Mouse (Mus musculus): Measurements from ENCODE around the gene Cog6. TPM values are rescaled to one million over a fixed set of nuclear protein-coding genes. Genes with fewer than 3 reads are reported as not detected.
"Not testable (repeated sequence)": the region's sequence is repeated elsewhere in the genome, so short reads cannot be mapped to it uniquely, and the experiment has no call there.

Cog6 gene
- polyA plus RNA-seq, 1 experiment from 2014 or later, result 52.0 TPM

DNA sequence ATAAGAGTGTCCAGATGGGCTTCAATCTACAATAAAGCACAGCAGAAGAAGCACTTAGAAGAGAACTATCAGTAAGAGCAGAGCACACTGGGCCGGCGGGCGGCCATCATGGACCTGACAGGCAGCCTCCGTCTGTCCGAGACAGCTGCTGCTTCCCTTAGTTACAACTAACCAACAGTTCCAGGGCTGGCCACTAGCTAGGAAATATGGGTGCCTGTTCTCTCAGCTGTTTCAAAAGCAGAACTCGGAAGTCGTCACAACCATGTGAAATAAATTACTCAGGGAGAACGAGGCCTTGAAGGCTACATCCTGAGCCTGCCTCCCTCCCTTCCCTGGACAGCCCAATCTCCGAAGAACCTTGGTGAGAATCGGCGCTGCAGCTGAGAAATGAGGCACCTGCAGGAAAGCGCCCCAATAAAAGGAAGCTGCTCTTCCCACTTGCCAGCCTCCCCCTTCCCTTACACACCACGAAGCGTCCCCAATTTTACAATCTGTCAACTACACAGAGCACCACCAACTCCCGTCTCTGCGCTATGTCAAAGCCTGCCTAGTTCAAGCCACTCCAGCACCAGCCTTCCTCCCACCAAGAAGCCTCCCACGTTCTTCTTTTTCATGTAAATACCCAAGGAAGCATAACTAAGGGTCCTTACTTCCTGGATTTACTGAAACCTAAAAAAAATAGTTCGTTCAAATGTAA is 26.8 kb downstream of the Cog6 start:
- Histone ChIP-seq H3K27me3 (ENCODE audit: control insufficient read depth, insufficient read depth, low read length) (no peaks in the 10 kb centered on the region), H3K4me1 (ENCODE audit: control insufficient read depth, insufficient read depth, low read length) (no peaks in the 10 kb centered on the region), H3K36me3 (ENCODE audit: control insufficient read depth, insufficient read depth, low read length) (peaks cover 37% of the 10 kb centered on the region), H3K9me3 (ENCODE audit: control insufficient read depth, low read length) (no peaks in the 10 kb centered on the region), H3K9ac (ENCODE audit: low read depth, low read length) (no peak overlapping the region), H3K27ac (ENCODE audit: low read depth, low read length) (no peak overlapping the region), H3K4me2 (replicated peaks; ENCODE audit: low read depth, low read length) (no peak overlapping the region; the same call in 1 of the 2 replicates), H3K4me3 (ENCODE audit: low read length) (no peak overlapping the region)
- WGBS, result 33% methylated on average over 18 of the region's 18 CpGs
- ATAC-seq (ENCODE audit: low FRiP score, low TSS enrichment), result peak; percentile 39; the same call in 1 of the 2 replicates

- not testable (repeated sequence) for H3K27me3 ChIP-seq (ENCODE audit: control insufficient read depth, insufficient read depth, low read length); H3K4me1 ChIP-seq (ENCODE audit: control insufficient read depth, insufficient read depth, low read length); H3K9me3 ChIP-seq (ENCODE audit: control insufficient read depth, low read length); ATAC-seq (ENCODE audit: low FRiP score, low TSS enrichment); H3K4me3 ChIP-seq (ENCODE audit: low read length); H3K27ac ChIP-seq (ENCODE audit: low read depth, low read length); H3K9ac ChIP-seq (ENCODE audit: low read depth, low read length); H3K4me2 ChIP-seq (replicated peaks; ENCODE audit: low read depth, low read length)
- 67% methylated on average over 7 of the region's 7 CpGs for WGBS
- peaks cover 42% of the 10 kb centered on the region for H3K36me3 ChIP-seq (ENCODE audit: control insufficient read depth, insufficient read depth, low read length)
Measured at GRCm38 (mm10) chr3:52985508-52985941, 31.5 kb downstream of the Cog6 start.

- Histone ChIP-seq H3K36me3 (ENCODE audit: control insufficient read depth, insufficient read depth, low read length) (peaks cover 42% of the 10 kb centered on the region), H3K9me3 (ENCODE audit: control insufficient read depth, low read length) (no peaks in the 10 kb centered on the region)
- no peak for ATAC-seq (ENCODE audit: low FRiP score, low TSS enrichment)
Measured at GRCm38 (mm10) chr3:52983772-52984171, 33.3 kb downstream of the Cog6 start.

GRCm38 (mm10) chr3:52982993-52983392 is 34.0 kb downstream of the Cog6 start:
- no peak overlapping the region for H3K9ac ChIP-seq (ENCODE audit: low read depth, low read length)
- ATAC-seq (ENCODE audit: low FRiP score, low TSS enrichment), result no peak
- no peaks in the 10 kb centered on the region for H3K4me1 ChIP-seq (ENCODE audit: control insufficient read depth, insufficient read depth, low read length)
- H3K36me3 ChIP-seq (ENCODE audit: control insufficient read depth, insufficient read depth, low read length), result peaks cover 36% of the 10 kb centered on the region
- no peak overlapping the region for H3K4me3 ChIP-seq (ENCODE audit: low read length)
- no peaks in the 10 kb centered on the region for H3K9me3 ChIP-seq (ENCODE audit: control insufficient read depth, low read length)
- H3K27ac ChIP-seq (ENCODE audit: low read depth, low read length), result no peak overlapping the region
- 92% methylated on average over 10 of the region's 10 CpGs for WGBS
- H3K27me3 ChIP-seq (ENCODE audit: control insufficient read depth, insufficient read depth, low read length), result no peaks in the 10 kb centered on the region
- H3K4me2 ChIP-seq (replicated peaks; ENCODE audit: low read depth, low read length), result no peak overlapping the region

More at GRCm38 (mm10) chr3:52983772-52984171, 33.3 kb downstream of the Cog6 start:
- Histone ChIP-seq H3K4me3 (ENCODE audit: low read length) (no peak overlapping the region), H3K27ac (ENCODE audit: low read depth, low read length) (no peak overlapping the region), H3K4me2 (replicated peaks; ENCODE audit: low read depth, low read length) (no peak overlapping the region), H3K4me1 (ENCODE audit: control insufficient read depth, insufficient read depth, low read length) (no peaks in the 10 kb centered on the region), H3K27me3 (ENCODE audit: control insufficient read depth, insufficient read depth, low read length) (no peaks in the 10 kb centered on the region), H3K9ac (ENCODE audit: low read depth, low read length) (no peak overlapping the region)
- 90% methylated on average over 3 of the region's 3 CpGs for WGBS

GRCm38 (mm10) chr3:52974674-52975556 is 42.1 kb downstream of the Cog6 start:
- no peaks in the 10 kb centered on the region for H3K4me1 ChIP-seq (ENCODE audit: control insufficient read depth, insufficient read depth, low read length)
- 48% methylated on average over 15 of the region's 15 CpGs for WGBS
- no peak overlapping the region for H3K27ac ChIP-seq (ENCODE audit: low read depth, low read length)
- no peak overlapping the region for H3K4me3 ChIP-seq (ENCODE audit: low read length)
- H3K36me3 ChIP-seq (ENCODE audit: control insufficient read depth, insufficient read depth, low read length), result no peaks in the 10 kb centered on the region
- no peaks in the 10 kb centered on the region for H3K9me3 ChIP-seq (ENCODE audit: control insufficient read depth, low read length)
- no peaks in the 10 kb centered on the region for H3K27me3 ChIP-seq (ENCODE audit: control insufficient read depth, insufficient read depth, low read length)
- no peak for ATAC-seq (ENCODE audit: low FRiP score, low TSS enrichment)
- no peak overlapping the region for H3K4me2 ChIP-seq (replicated peaks; ENCODE audit: low read depth, low read length)
- no peak overlapping the region for H3K9ac ChIP-seq (ENCODE audit: low read depth, low read length)

GRCm38 (mm10) chr3:52972916-52973315 is 44.1 kb downstream of the Cog6 start:
- H3K27ac ChIP-seq (ENCODE audit: low read depth, low read length), result no peak overlapping the region
- no peaks in the 10 kb centered on the region for H3K9me3 ChIP-seq (ENCODE audit: control insufficient read depth, low read length)
- H3K36me3 ChIP-seq (ENCODE audit: control insufficient read depth, insufficient read depth, low read length), result no peaks in the 10 kb centered on the region
- H3K4me3 ChIP-seq (ENCODE audit: low read length), result no peak overlapping the region
- 79% methylated on average over 7 of the region's 7 CpGs for WGBS
- H3K4me1 ChIP-seq (ENCODE audit: control insufficient read depth, insufficient read depth, low read length), result no peaks in the 10 kb centered on the region
- ATAC-seq (ENCODE audit: low FRiP score, low TSS enrichment), result no peak
- H3K27me3 ChIP-seq (ENCODE audit: control insufficient read depth, insufficient read depth, low read length), result no peaks in the 10 kb centered on the region
- H3K4me2 ChIP-seq (replicated peaks; ENCODE audit: low read depth, low read length), result no peak overlapping the region
- no peak overlapping the region for H3K9ac ChIP-seq (ENCODE audit: low read depth, low read length)

DNA sequence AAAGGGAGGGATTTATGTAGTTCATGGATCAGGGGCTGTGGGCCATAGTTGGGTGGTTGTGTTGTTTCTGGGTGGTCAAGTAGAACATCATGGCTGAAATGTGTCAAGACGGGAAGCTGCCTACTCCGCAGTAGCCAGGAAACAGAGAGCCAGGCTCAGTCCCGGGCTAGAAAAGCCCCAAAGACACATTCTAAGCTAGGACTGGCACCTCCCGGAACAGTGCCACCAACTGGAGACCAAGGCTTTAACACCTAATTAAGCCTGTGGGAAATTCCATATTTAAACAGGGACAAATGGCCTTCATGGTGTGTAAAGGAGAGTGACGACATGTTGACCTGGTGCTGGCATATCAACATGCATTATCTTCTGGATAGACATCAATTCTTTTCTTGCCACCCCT is 50.0 kb downstream of the Cog6 start:
- Histone ChIP-seq H3K27ac (ENCODE audit: low read depth, low read length) (no peak overlapping the region), H3K4me3 (ENCODE audit: low read length) (no peak overlapping the region), H3K27me3 (ENCODE audit: control insufficient read depth, insufficient read depth, low read length) (no peaks in the 10 kb centered on the region), H3K4me1 (ENCODE audit: control insufficient read depth, insufficient read depth, low read length) (no peaks in the 10 kb centered on the region), H3K36me3 (ENCODE audit: control insufficient read depth, insufficient read depth, low read length) (no peaks in the 10 kb centered on the region), H3K4me2 (replicated peaks; ENCODE audit: low read depth, low read length) (no peak overlapping the region), H3K9ac (ENCODE audit: low read depth, low read length) (no peak overlapping the region), H3K9me3 (ENCODE audit: control insufficient read depth, low read length) (no peaks in the 10 kb centered on the region)
- ATAC-seq (ENCODE audit: low FRiP score, low TSS enrichment), result no peak
- WGBS, result 84% methylated on average over 5 of the region's 5 CpGs

GRCm38 (mm10) chr3:52964206-52964605 is 52.8 kb downstream of the Cog6 start:
- H3K4me3 ChIP-seq (ENCODE audit: low read length), result no peak overlapping the region
- no peak overlapping the region for H3K4me2 ChIP-seq (replicated peaks; ENCODE audit: low read depth, low read length)
- no peaks in the 10 kb centered on the region for H3K36me3 ChIP-seq (ENCODE audit: control insufficient read depth, insufficient read depth, low read length)
- no peaks in the 10 kb centered on the region for H3K4me1 ChIP-seq (ENCODE audit: control insufficient read depth, insufficient read depth, low read length)
- ATAC-seq (ENCODE audit: low FRiP score, low TSS enrichment), result no peak
- no peak overlapping the region for H3K27ac ChIP-seq (ENCODE audit: low read depth, low read length)
- no peak overlapping the region for H3K9ac ChIP-seq (ENCODE audit: low read depth, low read length)
- 71% methylated on average over 7 of the region's 7 CpGs for WGBS
- H3K9me3 ChIP-seq (ENCODE audit: control insufficient read depth, low read length), result no peaks in the 10 kb centered on the region; the same call in 1 of the 2 replicates
- H3K27me3 ChIP-seq (ENCODE audit: control insufficient read depth, insufficient read depth, low read length), result no peaks in the 10 kb centered on the region

DNA sequence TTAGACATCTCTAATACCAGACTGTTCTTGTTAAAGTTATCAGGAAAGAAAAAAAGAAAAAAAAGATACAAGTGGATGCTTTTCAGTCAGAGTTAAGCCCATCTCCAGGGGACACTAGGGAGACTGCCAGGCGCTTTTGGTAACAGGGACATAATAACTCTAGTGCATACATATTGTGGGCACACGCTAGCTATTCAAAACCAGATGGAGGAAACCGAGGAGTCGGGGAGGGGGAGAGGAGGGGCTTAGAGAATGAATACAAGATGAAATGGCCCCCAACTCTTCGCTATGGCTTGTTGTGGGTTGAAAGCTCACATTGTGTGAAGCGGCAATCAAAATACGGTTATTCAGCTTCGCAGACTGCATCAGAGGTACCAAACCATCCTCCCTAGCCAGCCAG is 53.6 kb downstream of the Cog6 start:
- H3K27me3 ChIP-seq (ENCODE audit: control insufficient read depth, insufficient read depth, low read length), result no peaks in the 10 kb centered on the region
- H3K4me2 ChIP-seq (replicated peaks; ENCODE audit: low read depth, low read length), result no peak overlapping the region
- no peak overlapping the region for H3K27ac ChIP-seq (ENCODE audit: low read depth, low read length)
- H3K9me3 ChIP-seq (ENCODE audit: control insufficient read depth, low read length), result no peaks in the 10 kb centered on the region; the same call in 1 of the 2 replicates
- no peaks in the 10 kb centered on the region for H3K4me1 ChIP-seq (ENCODE audit: control insufficient read depth, insufficient read depth, low read length)
- H3K4me3 ChIP-seq (ENCODE audit: low read length), result no peak overlapping the region
- H3K9ac ChIP-seq (ENCODE audit: low read depth, low read length), result no peak overlapping the region
- H3K36me3 ChIP-seq (ENCODE audit: control insufficient read depth, insufficient read depth, low read length), result no peaks in the 10 kb centered on the region
- WGBS, result 88% methylated on average over 8 of the region's 8 CpGs
- ATAC-seq (ENCODE audit: low FRiP score, low TSS enrichment), result no peak
